Mouse (Mus musculus) thymus, postnatal 0 days (tissue): ENCODE data around the gene Slamf9. TPM values are rescaled to one million over a fixed set of nuclear protein-coding genes. Genes with fewer than 3 reads are reported as not detected.

ENCODE experiments used
- DNase-seq: peaks from one replicate; pipeline ENCODE4 v3.0.0-alpha.2; 2015; ENCODE audit warnings: low spot score
- polyA plus RNA-seq: library from polyadenylated mRNA; unstranded; fragments of >200 nt; fragmentation: Nextera tagmentation; extraction: Ambion mirVana; gene quantifications from 2 replicates; pipeline ENCODE4 v1.2.1, GENCODE M21; 2015

Slamf9 gene
- polyA plus RNA-seq, 1 experiment from 2014 or later: 1.4 TPM

GRCm38 (mm10) chr1:172461602-172462001 is 13.6 kb upstream of the Slamf9 start:
- DNase-seq: no peak

- no peak for DNase-seq
Observed at GRCm38 (mm10) chr1:172462534-172462933, 12.6 kb upstream of the Slamf9 start.

DNA sequence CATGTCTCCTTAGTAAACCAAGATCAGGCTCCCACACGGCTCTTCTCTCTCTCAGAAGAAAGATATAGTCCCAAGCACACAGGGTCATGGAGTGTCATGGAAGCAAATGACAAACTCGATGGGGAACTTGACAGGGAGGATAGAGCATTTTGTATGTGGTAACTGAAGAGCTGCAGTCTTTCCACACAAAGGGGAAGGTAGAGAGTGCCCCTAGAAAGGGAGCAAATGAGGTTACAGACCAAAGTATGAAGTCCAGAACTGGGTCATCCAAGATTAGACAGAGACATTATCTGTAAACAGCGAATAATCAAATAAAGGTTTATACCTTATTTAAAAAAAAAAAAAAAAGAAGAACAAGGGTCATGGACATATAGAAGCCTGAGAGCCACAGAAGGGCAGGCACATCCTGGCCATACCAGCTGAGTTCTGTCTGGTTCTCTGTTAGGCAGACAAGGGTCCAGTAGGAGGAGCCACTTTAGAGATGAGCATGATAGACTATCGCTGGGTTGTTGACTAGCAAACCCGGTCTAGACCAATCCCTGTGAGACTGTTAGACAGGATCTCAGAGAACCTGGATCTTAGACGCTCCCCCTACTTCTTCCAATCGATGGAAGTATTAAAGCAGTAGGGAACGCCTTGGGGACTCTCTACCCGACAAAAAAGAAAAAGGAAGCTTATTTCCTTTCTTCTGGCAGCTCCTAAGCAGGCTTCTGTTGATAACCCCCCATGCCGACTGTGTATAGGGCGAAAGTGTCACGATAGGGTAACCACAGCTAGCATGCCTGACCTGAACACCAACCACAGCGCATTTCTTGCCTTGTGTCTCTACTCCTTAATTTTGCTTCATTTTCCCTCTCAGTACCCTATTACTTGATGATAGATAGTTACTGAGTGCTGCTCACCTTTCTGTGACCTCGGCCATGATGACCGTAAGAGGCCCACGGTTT is 11.5 kb upstream of the Slamf9 start:
- no peak for DNase-seq

DNA sequence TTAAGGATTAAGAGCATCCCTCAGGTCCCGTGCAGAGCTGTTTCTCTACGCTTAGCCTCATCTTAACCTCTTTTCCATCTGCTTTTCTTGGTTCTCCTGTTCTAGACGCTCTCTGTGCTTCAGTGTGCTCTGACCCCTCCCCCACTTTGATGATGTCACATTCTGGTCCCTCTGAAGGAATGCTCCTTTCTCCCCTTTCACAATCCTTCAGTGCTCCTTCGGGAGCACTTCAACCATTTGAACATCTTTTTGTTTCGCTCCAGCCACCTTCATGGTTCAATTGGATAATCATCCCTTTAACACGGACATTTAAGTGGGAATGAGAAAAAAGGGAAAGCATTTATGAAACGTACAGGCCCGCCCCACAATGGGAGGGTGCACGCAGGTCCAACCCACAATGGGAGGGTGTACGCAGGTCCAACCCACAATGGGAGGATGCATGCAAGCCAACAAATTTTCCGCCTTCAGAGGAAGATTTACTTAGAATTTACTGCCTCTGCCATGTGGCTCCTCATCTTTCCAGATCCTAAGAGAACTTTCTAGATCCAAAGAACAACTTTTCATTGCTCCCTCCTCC is 6.8 kb upstream of the Slamf9 start:
- DNase-seq: no peak

DNA sequence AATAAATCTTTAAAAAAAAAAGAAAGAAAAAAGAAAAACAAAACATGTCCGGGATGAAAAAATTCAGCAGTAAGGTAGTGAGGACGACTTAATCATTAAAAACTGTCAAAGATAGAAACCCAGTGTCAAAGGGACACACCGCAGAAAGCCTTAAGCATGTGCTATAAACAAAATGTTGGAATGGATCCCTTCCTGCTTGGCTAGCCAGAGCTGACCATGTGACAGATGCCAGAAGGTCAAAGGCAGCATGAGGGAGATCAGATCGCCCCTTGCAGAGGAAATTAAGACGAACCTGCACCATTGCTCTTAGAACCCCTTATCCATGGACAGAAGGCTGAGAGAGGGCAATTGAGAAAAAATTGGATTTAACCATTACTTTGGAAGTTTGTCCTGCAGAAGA is 5.8 kb upstream of the Slamf9 start:
- no peak for DNase-seq

GRCm38 (mm10) chr1:172469810-172470448 is 5.2 kb upstream of the Slamf9 start:
- no peak for DNase-seq

- DNase-seq: no peak
Observed at GRCm38 (mm10) chr1:172472909-172473308, 2.2 kb upstream of the Slamf9 start.

- no peak for DNase-seq
Observed at GRCm38 (mm10) chr1:172474196-172474595, 962 bp upstream of the Slamf9 start.

DNA sequence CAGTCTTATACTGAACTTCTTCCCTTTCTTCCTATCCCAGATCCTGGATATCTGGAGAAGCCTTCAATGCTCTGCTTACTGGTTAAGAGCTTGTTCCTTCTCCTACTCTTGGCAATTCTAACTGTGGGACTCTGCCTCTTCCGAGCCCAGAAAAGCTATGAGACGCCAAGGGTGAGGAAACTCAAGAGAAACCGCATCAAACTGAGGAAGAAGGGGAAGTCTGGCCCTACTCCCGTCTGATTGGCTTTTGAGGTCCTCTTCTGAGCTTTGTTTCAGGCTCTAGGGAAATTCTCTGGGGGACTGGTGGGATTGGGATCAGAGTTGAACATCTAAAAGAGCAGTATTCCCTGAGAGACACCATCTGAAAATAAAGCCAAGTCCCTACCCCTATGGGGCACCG is 2.9 kb downstream of the Slamf9 start:
- DNase-seq: no peak

GRCm38 (mm10) chr1:172480376-172480775 is 5.2 kb downstream of the Slamf9 start:
- no peak for DNase-seq

GRCm38 (mm10) chr1:172481111-172481510 is 6.0 kb downstream of the Slamf9 start:
- no peak for DNase-seq

GRCm38 (mm10) chr1:172481540-172482280 is 6.6 kb downstream of the Slamf9 start, which contains the start of gene Igsf9:
Gene Igsf9 (plus strand): TSS chr1:172481788.
- peak; percentile 95 for DNase-seq

GRCm38 (mm10) chr1:172482518-172483360 is 7.6 kb downstream of the Slamf9 start:
- no peak for DNase-seq

GRCm38 (mm10) chr1:172483361-172483660 is 8.2 kb downstream of the Slamf9 start:
- no peak for DNase-seq

- DNase-seq: no peak
Observed at GRCm38 (mm10) chr1:172484236-172484635, 9.1 kb downstream of the Slamf9 start.

DNA sequence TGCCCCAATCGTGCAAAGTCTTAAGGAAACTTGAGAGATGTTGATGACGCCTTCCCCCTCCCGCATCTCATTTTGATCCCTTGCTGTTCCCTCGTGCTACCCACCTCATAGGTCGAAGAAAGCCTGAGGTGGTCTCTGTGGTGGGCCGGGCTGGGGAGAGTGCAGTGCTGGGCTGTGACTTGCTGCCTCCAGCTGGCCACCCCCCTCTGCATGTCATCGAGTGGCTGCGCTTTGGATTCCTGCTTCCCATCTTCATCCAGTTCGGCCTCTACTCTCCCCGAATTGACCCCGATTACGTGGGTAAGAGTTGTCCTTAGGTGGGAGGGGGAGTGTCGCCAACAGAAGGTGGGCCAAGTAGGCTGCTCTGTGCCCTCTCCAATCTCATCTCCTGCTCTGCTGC is 9.5 kb downstream of the Slamf9 start:
- no peak for DNase-seq

GRCm38 (mm10) chr1:172485821-172486220 is 10.7 kb downstream of the Slamf9 start:
- DNase-seq: no peak

- no peak for DNase-seq
Observed at GRCm38 (mm10) chr1:172486236-172486635, 11.1 kb downstream of the Slamf9 start.

- DNase-seq: no peak
Observed at GRCm38 (mm10) chr1:172486651-172487050, 11.5 kb downstream of the Slamf9 start.

DNA sequence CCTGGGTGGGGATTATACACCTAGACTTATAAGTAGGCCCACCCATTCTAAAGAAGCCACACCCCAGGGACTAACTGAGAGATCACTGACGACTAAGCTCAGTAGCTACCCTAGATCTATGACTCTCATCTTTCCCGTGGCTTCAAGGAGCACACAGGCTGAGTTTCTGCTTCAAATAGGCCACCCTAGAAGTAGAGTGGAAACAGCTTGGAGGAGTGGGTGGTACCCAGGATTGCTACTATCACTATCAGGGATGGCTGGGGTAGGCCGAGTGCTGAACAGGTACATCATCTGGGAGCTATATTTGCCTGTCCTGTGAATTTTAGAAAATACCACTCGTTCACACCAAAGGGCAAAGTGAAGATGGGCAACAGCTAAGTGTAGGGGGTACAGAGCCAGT is 12.7 kb downstream of the Slamf9 start:
- DNase-seq: no peak

DNA sequence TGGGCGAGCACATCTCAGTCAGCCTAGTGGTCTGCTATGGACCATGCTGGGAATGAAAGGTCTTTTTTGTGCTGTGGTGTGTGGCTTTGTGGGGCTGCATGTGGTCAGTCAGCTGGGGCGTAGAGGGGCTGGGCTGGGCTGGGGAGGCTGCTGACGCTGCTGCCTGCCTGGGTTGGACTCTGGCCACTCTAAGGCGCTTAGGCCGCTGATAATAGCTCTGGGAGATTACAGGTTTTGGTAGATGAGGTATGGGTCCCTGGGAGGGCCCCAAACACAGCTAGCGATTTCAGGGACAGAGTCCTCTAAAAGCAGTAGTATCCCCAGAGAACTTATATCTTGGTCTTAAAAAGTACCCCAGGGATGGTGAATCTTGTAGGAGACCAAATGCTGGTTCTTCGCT is 13.7 kb downstream of the Slamf9 start:
- DNase-seq: no peak
